Mouse (Mus musculus) splenic B cell, adult 2 months (primary cell): ENCODE data around the gene Tbpl2.

Experiments used
- DNase-seq: peaks from one replicate; pipeline ENCODE4 v3.0.0-alpha.2; 2011; ENCODE audit warnings: low read depth, low spot score
- H3K27me3 ChIP-seq: 2 replicates; pipeline ENCODE4 v1.6.1; 2012; ENCODE audit warnings: mild to moderate bottlenecking, low read length, moderate library complexity, mixed read lengths; ENCODE audit not compliant: control insufficient read depth, poor library complexity, insufficient read depth, severe bottlenecking
- H3K36me3 ChIP-seq: 2 replicates; pipeline ENCODE4 v1.6.1; 2012; ENCODE audit warnings: mild to moderate bottlenecking, low read length, moderate library complexity, mixed read lengths; ENCODE audit not compliant: control insufficient read depth, poor library complexity, insufficient read depth, severe bottlenecking

Gene Tbpl2

GRCm38 (mm10) chr2:24096495-24096894, at the start of gene Tbpl2:
Tbpl2 (minus strand) TSS chr2:24096595.
- DNase-seq, result no peak
- H3K27me3 ChIP-seq, result no peaks in the 10 kb centered on the region

DNA sequence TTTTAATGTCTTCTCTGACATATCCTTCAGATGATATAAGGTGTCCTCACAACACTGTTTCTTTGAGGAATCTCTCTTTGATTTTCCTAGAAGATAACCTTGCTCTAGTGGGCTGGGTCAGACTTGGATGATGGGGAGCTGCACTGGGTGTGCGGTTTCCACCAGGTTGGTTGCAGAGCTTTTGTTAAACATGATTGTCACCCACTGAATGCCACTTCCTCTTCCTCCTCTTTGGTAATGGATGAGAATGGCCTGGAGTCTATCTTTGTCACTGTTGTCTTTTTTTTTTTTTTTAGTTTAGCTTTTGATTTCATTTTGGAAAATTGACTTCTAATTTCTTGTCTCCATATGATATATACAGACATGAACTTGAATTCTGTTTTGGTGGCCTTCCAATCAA, 38.0 kb upstream of the Tbpl2 start:
- Histone ChIP-seq H3K36me3 (no peaks in the 10 kb centered on the region), H3K27me3 (no peaks in the 10 kb centered on the region)
- no peak for DNase-seq

More at GRCm38 (mm10) chr2:24096495-24096894, at the start of gene Tbpl2:
- H3K36me3 ChIP-seq, result no peaks in the 10 kb centered on the region

DNA sequence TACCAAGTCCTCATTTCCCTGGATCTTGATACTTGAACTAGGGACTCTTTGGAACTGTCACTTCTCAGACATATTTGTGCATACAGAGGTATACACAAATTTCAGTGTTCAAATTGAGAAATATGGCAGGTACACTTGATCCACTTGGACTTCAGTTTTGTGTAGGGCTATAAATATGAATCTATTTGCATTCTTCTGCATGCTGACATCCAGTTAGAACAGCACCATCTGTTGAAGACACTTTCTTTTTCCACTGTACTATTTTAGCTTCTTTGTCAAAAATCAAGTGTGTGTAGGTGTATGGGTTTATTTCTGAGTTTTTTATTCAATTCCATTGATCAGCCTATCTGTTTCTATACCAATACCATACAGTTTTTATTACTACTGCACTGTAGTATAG, 12.7 kb upstream of the Tbpl2 start:
- no peak for DNase-seq
- no peaks in the 10 kb centered on the region for H3K36me3 ChIP-seq
- no peaks in the 10 kb centered on the region for H3K27me3 ChIP-seq

DNA sequence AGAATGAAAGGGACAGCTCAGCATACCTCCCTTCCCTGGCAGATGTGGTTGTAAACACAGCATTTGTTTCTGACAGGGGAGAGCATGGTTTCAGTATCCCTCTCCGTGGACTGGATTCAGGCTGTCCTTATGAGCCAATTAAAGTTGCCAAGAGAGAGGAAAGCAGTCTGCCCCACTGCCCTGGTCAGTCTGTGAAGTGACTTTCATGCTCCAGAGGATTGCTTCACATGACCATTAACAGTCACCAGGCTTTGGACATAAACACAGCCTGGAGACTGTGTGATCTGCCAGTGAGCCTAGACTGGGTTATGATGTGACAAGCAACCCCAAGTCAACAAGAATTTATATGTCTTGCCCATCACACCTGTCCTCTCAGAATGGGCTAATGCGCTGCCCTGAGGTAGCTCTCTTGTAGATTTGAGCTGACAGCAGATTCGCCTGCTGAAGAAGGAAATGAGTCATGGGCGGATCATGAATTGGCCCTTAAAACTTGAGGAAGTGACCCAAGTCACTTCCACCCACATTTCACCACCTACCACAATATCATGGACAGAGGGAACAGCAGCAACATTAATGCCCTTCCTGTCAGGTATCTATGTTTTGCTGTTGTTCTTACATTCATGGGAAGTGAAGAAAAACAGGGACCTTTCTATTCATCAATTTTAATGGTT, 7.4 kb upstream of the Tbpl2 start:
- H3K36me3 ChIP-seq, result no peaks in the 10 kb centered on the region
- no peaks in the 10 kb centered on the region for H3K27me3 ChIP-seq
- DNase-seq, result no peak

- Histone ChIP-seq H3K36me3 (no peaks in the 10 kb centered on the region), H3K27me3 (no peaks in the 10 kb centered on the region)
- no peak for DNase-seq
These were observed 5.5 kb downstream of the Tbpl2 start for GRCm38 (mm10) chr2:24090921-24091320.

DNA sequence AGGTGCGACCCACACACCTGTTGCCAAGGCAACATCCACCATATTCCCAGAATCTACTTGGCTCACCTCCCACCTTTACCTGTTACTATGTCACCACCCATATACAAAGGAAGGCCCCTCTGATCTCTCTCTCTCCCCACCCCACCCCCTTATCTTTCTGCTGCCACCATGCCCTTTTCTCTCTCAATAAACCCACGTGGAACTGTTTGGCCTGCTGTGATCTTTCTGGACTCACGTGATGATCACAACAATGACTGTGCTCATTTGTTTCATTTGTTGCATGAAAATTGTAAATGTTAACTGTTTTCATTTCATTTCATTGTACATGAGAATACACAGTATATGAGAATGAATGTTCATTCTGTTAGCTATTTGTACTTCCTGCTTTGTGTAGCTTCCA, 45.9 kb downstream of the Tbpl2 start:
- H3K27me3 ChIP-seq, result no peaks in the 10 kb centered on the region
- no peak for DNase-seq

GRCm38 (mm10) chr2:24049344-24049990, 46.9 kb downstream of the Tbpl2 start, which contains the start of gene Hnmt:
Hnmt (minus strand) TSS chr2:24049394.
- no peaks in the 10 kb centered on the region for H3K36me3 ChIP-seq
- H3K27me3 ChIP-seq, result no peaks in the 10 kb centered on the region
- no peak for DNase-seq

More for the DNA sequence above, 45.9 kb downstream of the Tbpl2 start:
- no peaks in the 10 kb centered on the region for H3K36me3 ChIP-seq

GRCm38 (mm10) chr2:24048480-24049097, 47.8 kb downstream of the Tbpl2 start:
- no peaks in the 10 kb centered on the region for H3K36me3 ChIP-seq
- no peaks in the 10 kb centered on the region for H3K27me3 ChIP-seq
- DNase-seq, result no peak

- Histone ChIP-seq H3K27me3 (no peaks in the 10 kb centered on the region), H3K36me3 (no peaks in the 10 kb centered on the region)
- DNase-seq, result no peak
These were observed 48.6 kb downstream of the Tbpl2 start for GRCm38 (mm10) chr2:24047551-24048479.

- H3K36me3 ChIP-seq, result no peaks in the 10 kb centered on the region
- H3K27me3 ChIP-seq, result no peaks in the 10 kb centered on the region
- no peak for DNase-seq
These were observed 53.5 kb downstream of the Tbpl2 start for GRCm38 (mm10) chr2:24042901-24043300.

GRCm38 (mm10) chr2:24040531-24040930, 55.9 kb downstream of the Tbpl2 start:
- Histone ChIP-seq H3K36me3 (no peaks in the 10 kb centered on the region), H3K27me3 (no peaks in the 10 kb centered on the region)
- DNase-seq, result no peak
